Mouse (Mus musculus) limb, embryonic 12.5 days (tissue): ENCODE results near the gene Anp32a. TPM values are rescaled to one million over a fixed set of nuclear protein-coding genes. Genes with fewer than 3 reads are reported as not detected.

Source experiments
- ATAC-seq: fragments of 200-750 bp; cut with Nextera tagmentation; 2 replicates; pipeline ENCODE4 v1.8.0; 2017; ENCODE audit warnings: low read depth, moderate TSS enrichment; ENCODE audit not compliant: insufficient number of reproducible peaks, insufficient read depth, low FRiP score, low TSS enrichment
- H3K27ac ChIP-seq: fragments of 300-500 bp; sonication (generic); 2 replicates; pipeline ENCODE4 v1.5.1; 2016; ENCODE audit warnings: mild to moderate bottlenecking, moderate library complexity
- H3K27me3 ChIP-seq: fragments of 300-500 bp; sonication (generic); 2 replicates; pipeline ENCODE4 v1.6.1; 2016; ENCODE audit warnings: mild to moderate bottlenecking, moderate library complexity
- H3K36me3 ChIP-seq: fragments of 300-500 bp; sonication (generic); 2 replicates; pipeline ENCODE4 v1.6.1; 2016; ENCODE audit warnings: mild to moderate bottlenecking, moderate library complexity
- H3K4me1 ChIP-seq: fragments of 300-500 bp; sonication (generic); replicated peaks from 2 replicates; pipeline ENCODE4 v1.6.1; 2016
- H3K4me2 ChIP-seq: fragments of 300-500 bp; sonication (generic); 2 replicates; pipeline ENCODE4 v1.6.1; 2016; ENCODE audit warnings: mild to moderate bottlenecking, moderate library complexity
- H3K4me3 ChIP-seq: fragments of 300-500 bp; sonication (generic); replicated peaks from 2 replicates; pipeline ENCODE4 v1.5.1; 2016; ENCODE audit warnings: mild to moderate bottlenecking
- H3K9ac ChIP-seq: fragments of 300-500 bp; sonication (generic); replicated peaks from 2 replicates; pipeline ENCODE4 v1.6.1; 2016; ENCODE audit warnings: mild to moderate bottlenecking, moderate library complexity
- H3K9me3 ChIP-seq: fragments of 300-500 bp; sonication (generic); 2 replicates; pipeline ENCODE4 v1.6.1; 2016; ENCODE audit warnings: mild to moderate bottlenecking, moderate library complexity
- WGBS: fragments of 180-500 bp; shearing (Covaris S2); methylation state at CpG from one replicate; pipeline ENCODE4 v1.1.7; 2016; 5-methylcytosine and 5-hydroxymethylcytosine counted together
- polyA plus RNA-seq: library from polyadenylated mRNA; unstranded; fragments of >200 nt; fragmentation: Nextera tagmentation; extraction: Ambion mirVana; gene quantifications from 2 replicates; pipeline ENCODE4 v1.2.1, GENCODE M21; 2016

Anp32a gene
- polyA plus RNA-seq, 1 experiment from 2014 or later, result 231 TPM

- no peak overlapping the region for H3K9ac ChIP-seq
- H3K9me3 ChIP-seq, result no peaks in the 10 kb centered on the region
- no peak overlapping the region for H3K4me3 ChIP-seq
- no peaks in the 10 kb centered on the region for H3K27me3 ChIP-seq
- H3K36me3 ChIP-seq, result peaks cover 53% of the 10 kb centered on the region
- H3K27ac ChIP-seq, result no peak overlapping the region
- H3K4me1 ChIP-seq, result peaks cover 61% of the 10 kb centered on the region
- 77% methylated on average over 9 of the region's 9 CpGs for WGBS
- H3K4me2 ChIP-seq, result no peak overlapping the region
- no peak for ATAC-seq
Observed at GRCm38 (mm10) chr9:62370186-62370585, 29.1 kb downstream of the Anp32a start.

- Histone ChIP-seq H3K9me3 (no peaks in the 10 kb centered on the region), H3K4me2 (no peak overlapping the region), H3K9ac (no peak overlapping the region), H3K27me3 (no peaks in the 10 kb centered on the region), H3K4me1 (peaks cover 55% of the 10 kb centered on the region), H3K27ac (no peak overlapping the region), H3K4me3 (no peak overlapping the region), H3K36me3 (peaks cover 59% of the 10 kb centered on the region)
- WGBS, result 77% methylated on average over 6 of the region's 6 CpGs
- ATAC-seq, result no peak
Observed at GRCm38 (mm10) chr9:62370648-62371280, 29.7 kb downstream of the Anp32a start.

GRCm38 (mm10) chr9:62371745-62372555 is 30.9 kb downstream of the Anp32a start:
- ATAC-seq, result no peak
- peaks cover 44% of the 10 kb centered on the region for H3K4me1 ChIP-seq
- no peak overlapping the region for H3K4me2 ChIP-seq
- no peak overlapping the region for H3K4me3 ChIP-seq
- H3K9ac ChIP-seq, result no peak overlapping the region
- H3K9me3 ChIP-seq, result no peaks in the 10 kb centered on the region
- H3K27me3 ChIP-seq, result no peaks in the 10 kb centered on the region
- peaks cover 71% of the 10 kb centered on the region for H3K36me3 ChIP-seq
- WGBS, result 71% methylated on average over 16 of the region's 16 CpGs
- H3K27ac ChIP-seq, result no peak overlapping the region

GRCm38 (mm10) chr9:62372556-62373221 is 31.6 kb downstream of the Anp32a start:
- H3K4me2 ChIP-seq, result no peak overlapping the region
- H3K4me1 ChIP-seq, result peaks cover 36% of the 10 kb centered on the region
- peaks cover 78% of the 10 kb centered on the region for H3K36me3 ChIP-seq
- H3K9ac ChIP-seq, result no peak overlapping the region
- no peak overlapping the region for H3K4me3 ChIP-seq
- no peaks in the 10 kb centered on the region for H3K27me3 ChIP-seq
- no peak overlapping the region for H3K27ac ChIP-seq
- no peaks in the 10 kb centered on the region for H3K9me3 ChIP-seq
- ATAC-seq, result no peak
- WGBS, result 82% methylated on average over 9 of the region's 9 CpGs

- H3K4me3 ChIP-seq, result no peak overlapping the region
- 63% methylated on average over 18 of the region's 18 CpGs for WGBS
- H3K9ac ChIP-seq, result no peak overlapping the region
- H3K9me3 ChIP-seq, result no peaks in the 10 kb centered on the region
- peaks cover 28% of the 10 kb centered on the region for H3K4me1 ChIP-seq
- ATAC-seq, result no peak
- H3K27me3 ChIP-seq, result no peaks in the 10 kb centered on the region
- peaks cover 86% of the 10 kb centered on the region for H3K36me3 ChIP-seq
- no peak overlapping the region for H3K27ac ChIP-seq
- no peak overlapping the region for H3K4me2 ChIP-seq
Observed at GRCm38 (mm10) chr9:62373222-62374123, 32.4 kb downstream of the Anp32a start.

GRCm38 (mm10) chr9:62374276-62374675 is 33.2 kb downstream of the Anp32a start:
- H3K9me3 ChIP-seq, result no peaks in the 10 kb centered on the region
- no peak overlapping the region for H3K27ac ChIP-seq
- H3K27me3 ChIP-seq, result no peaks in the 10 kb centered on the region
- WGBS, result 82% methylated on average over 3 of the region's 3 CpGs
- H3K9ac ChIP-seq, result no peak overlapping the region
- peaks cover 85% of the 10 kb centered on the region for H3K36me3 ChIP-seq
- H3K4me3 ChIP-seq, result no peak overlapping the region
- H3K4me1 ChIP-seq, result peaks cover 22% of the 10 kb centered on the region; the same call in 1 of the 2 replicates
- ATAC-seq, result no peak
- H3K4me2 ChIP-seq, result no peak overlapping the region

GRCm38 (mm10) chr9:62377897-62378296 is 36.8 kb downstream of the Anp32a start:
- Histone ChIP-seq H3K9me3 (no peaks in the 10 kb centered on the region), H3K36me3 (peaks cover 77% of the 10 kb centered on the region), H3K4me1 (peaks cover 2% of the 10 kb centered on the region; the same call in 1 of the 2 replicates), H3K4me2 (no peak overlapping the region), H3K27ac (no peak overlapping the region), H3K27me3 (no peaks in the 10 kb centered on the region), H3K9ac (no peak overlapping the region), H3K4me3 (no peak overlapping the region)
- WGBS, result 94% methylated on average over 10 of the region's 10 CpGs
- ATAC-seq, result no peak

GRCm38 (mm10) chr9:62380351-62380750 is 39.3 kb downstream of the Anp32a start:
- no peak overlapping the region for H3K4me3 ChIP-seq
- no peak overlapping the region for H3K4me2 ChIP-seq
- H3K36me3 ChIP-seq, result peaks cover 54% of the 10 kb centered on the region
- H3K27me3 ChIP-seq, result no peaks in the 10 kb centered on the region
- no peaks in the 10 kb centered on the region for H3K9me3 ChIP-seq
- H3K27ac ChIP-seq, result 0 out of 2 replicates have a peak overlapping the region, but pooled peaks have one; percentile 8
- H3K9ac ChIP-seq, result no peak overlapping the region
- no peaks in the 10 kb centered on the region; the same call in 1 of the 2 replicates for H3K4me1 ChIP-seq
- ATAC-seq, result no peak
- WGBS, result 59% methylated on average over 5 of the region's 5 CpGs

GRCm38 (mm10) chr9:62381402-62381913 is 40.4 kb downstream of the Anp32a start:
- Histone ChIP-seq H3K27me3 (no peaks in the 10 kb centered on the region), H3K27ac (0 out of 2 replicates have a peak overlapping the region, but pooled peaks have one; percentile 31), H3K9ac (no peak overlapping the region), H3K4me1 (no peaks in the 10 kb centered on the region; the same call in 1 of the 2 replicates), H3K9me3 (no peaks in the 10 kb centered on the region), H3K4me2 (no peak overlapping the region), H3K4me3 (no peak overlapping the region), H3K36me3 (peaks cover 42% of the 10 kb centered on the region)
- WGBS, result 59% methylated on average over 8 of the region's 8 CpGs
- ATAC-seq, result no peak

GRCm38 (mm10) chr9:62382519-62383084 is 41.5 kb downstream of the Anp32a start:
- H3K4me3 ChIP-seq, result no peak overlapping the region
- H3K9ac ChIP-seq, result no peak overlapping the region
- 82% methylated on average over 10 of the region's 10 CpGs for WGBS
- H3K27ac ChIP-seq, result no peak overlapping the region
- peaks cover 31% of the 10 kb centered on the region for H3K36me3 ChIP-seq
- H3K27me3 ChIP-seq, result no peaks in the 10 kb centered on the region
- no peaks in the 10 kb centered on the region for H3K9me3 ChIP-seq
- no peak for ATAC-seq
- H3K4me2 ChIP-seq, result no peak overlapping the region
- H3K4me1 ChIP-seq, result no peaks in the 10 kb centered on the region; the same call in 1 of the 2 replicates
